Mouse (Mus musculus): ENCODE results near the gene Ethe1. TPM values are rescaled to one million over a fixed set of nuclear protein-coding genes. Genes with fewer than 3 reads are reported as not detected.
A peak's percentile ranks its signal among the peaks of the same experiment; 100 is the strongest.

The Ethe1 gene
- polyA plus RNA-seq, 1 experiment = 48.0 TPM

DNA sequence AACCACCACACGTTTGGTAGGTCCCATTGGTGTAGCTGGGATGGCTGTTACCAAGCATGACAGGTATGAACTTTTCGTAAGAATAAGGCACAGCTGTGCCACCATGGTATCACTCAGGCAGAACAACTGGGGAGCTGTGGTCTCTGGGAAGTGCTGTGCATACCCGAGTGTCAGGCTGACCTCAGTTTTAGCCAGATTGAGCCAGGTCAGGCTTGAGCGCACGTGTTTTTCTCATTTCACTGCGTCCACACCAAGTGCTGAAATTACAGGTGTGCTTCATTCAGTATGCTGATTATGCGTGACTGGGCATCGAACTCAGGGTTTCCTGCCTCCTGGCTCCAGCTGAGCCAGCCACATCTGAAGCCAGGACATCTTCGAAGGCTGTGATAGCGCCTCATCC, 31.6 kb upstream of the Ethe1 start:
- no peaks in the 10 kb centered on the region for H3K79me2 ChIP-seq (ENCODE audit: control insufficient read depth, insufficient read depth)
- no peaks in the 10 kb centered on the region for H3K27me3 ChIP-seq (ENCODE audit: control insufficient read depth, insufficient read depth, insufficient read length)
- peaks cover 10% of the 10 kb centered on the region for H3K36me3 ChIP-seq (ENCODE audit: control insufficient read depth, insufficient read depth)
- H3K4me3 ChIP-seq (ENCODE audit: insufficient read depth, poor library complexity, severe bottlenecking) = no peak overlapping the region
- H3K79me3 ChIP-seq (ENCODE audit: low read depth) = peaks cover 3% of the 10 kb centered on the region
- H3ac ChIP-seq (ENCODE audit: control insufficient read depth, insufficient read length, low read depth) = no peak overlapping the region
- TF ChIP-seq MYOG (IDR thresholded peaks at IDR 0.05; ENCODE audit: control insufficient read depth, extremely low read depth, insufficient read length) (no peak), MAX (IDR thresholded peaks at IDR 0.05) (no peak), CEBPB (IDR thresholded peaks at IDR 0.05; ENCODE audit: low read depth) (no peak), CTCF (IDR thresholded peaks at IDR 0.05; ENCODE audit: control insufficient read depth, insufficient read depth, insufficient read length) (no peak), USF1 (IDR thresholded peaks at IDR 0.05; ENCODE audit: low read depth) (no peak), MYOD1 (IDR thresholded peaks at IDR 0.05; ENCODE audit: control insufficient read depth, insufficient read length, low read depth) (no peak), FOSL1 (IDR thresholded peaks at IDR 0.05; ENCODE audit: insufficient read depth, low read length, poor library complexity, severe bottlenecking) (no peak)

DNA sequence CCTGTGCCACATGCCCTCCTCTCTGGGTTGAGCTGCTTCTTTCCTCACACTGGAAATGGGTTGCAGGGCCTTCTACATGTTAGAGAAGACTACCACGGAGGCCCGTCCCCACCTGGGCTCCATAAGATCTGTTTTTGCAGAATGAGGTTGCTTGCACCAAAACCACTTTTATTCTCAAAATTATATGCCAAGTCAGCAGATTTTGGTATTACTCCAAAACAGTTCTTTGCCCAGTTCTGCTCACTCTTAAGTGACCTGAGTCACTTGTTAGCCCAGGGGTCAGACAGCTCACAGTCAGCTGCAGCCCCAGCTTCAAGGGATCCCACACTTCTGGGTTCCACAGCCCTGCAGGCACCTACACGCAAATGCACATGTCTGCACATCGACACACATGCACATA, 25.9 kb upstream of the Ethe1 start:
- H3K4me3 ChIP-seq (ENCODE audit: insufficient read depth, poor library complexity, severe bottlenecking) = no peak overlapping the region
- no peaks in the 10 kb centered on the region for H3K27me3 ChIP-seq (ENCODE audit: control insufficient read depth, insufficient read depth, insufficient read length)
- TF ChIP-seq FOSL1 (IDR thresholded peaks at IDR 0.05; ENCODE audit: insufficient read depth, low read length, poor library complexity, severe bottlenecking) (no peak), MYOD1 (IDR thresholded peaks at IDR 0.05; ENCODE audit: control insufficient read depth, insufficient read length, low read depth) (no peak), MAX (IDR thresholded peaks at IDR 0.05) (no peak)
- peaks cover 6% of the 10 kb centered on the region for H3K36me3 ChIP-seq (ENCODE audit: control insufficient read depth, insufficient read depth)
- H3K79me2 ChIP-seq (ENCODE audit: control insufficient read depth, insufficient read depth) = no peaks in the 10 kb centered on the region
- no peak overlapping the region for H3ac ChIP-seq (ENCODE audit: control insufficient read depth, insufficient read length, low read depth)
- no peaks in the 10 kb centered on the region for H3K79me3 ChIP-seq (ENCODE audit: low read depth)

DNA sequence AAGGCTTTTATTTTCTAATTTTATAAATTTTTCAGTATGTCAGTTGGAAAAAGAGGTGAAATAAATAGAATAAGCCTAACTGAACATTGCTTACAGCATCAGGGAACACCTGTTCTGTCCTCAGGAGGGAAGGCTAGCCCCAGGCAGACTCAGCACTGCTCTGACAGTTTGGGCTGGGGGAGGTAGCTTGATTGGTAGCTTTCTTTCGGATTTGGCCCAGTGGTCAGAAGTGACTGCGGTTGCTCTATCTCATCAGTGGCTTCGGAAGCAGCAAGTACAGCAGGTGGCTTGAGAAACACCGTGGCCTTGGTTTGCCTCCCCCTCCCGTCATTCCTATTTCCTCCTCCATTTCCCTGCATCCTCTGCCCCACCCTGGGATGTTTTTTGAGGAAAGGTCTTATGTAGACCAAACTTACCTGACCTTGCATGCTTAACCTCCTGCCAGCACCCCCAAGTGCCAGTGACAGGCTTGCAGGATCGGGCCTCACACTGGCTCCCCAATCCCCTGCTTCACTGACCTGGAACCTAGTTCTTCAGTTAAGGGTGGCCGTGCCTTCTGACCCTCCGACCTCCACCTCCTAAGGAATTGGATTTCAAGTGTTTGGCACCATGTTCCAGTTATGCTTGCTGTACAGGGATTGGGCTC, 24.0 kb upstream of the Ethe1 start:
- H3K79me2 ChIP-seq (ENCODE audit: control insufficient read depth, insufficient read depth) = no peaks in the 10 kb centered on the region
- TF ChIP-seq CEBPB (IDR thresholded peaks at IDR 0.05; ENCODE audit: low read depth) = no peak
- TF ChIP-seq USF1 (IDR thresholded peaks at IDR 0.05; ENCODE audit: low read depth) = no peak
- TF ChIP-seq MYOD1 (IDR thresholded peaks at IDR 0.05; ENCODE audit: control insufficient read depth, insufficient read length, low read depth) = no peak
- TF ChIP-seq FOSL1 (IDR thresholded peaks at IDR 0.05; ENCODE audit: insufficient read depth, low read length, poor library complexity, severe bottlenecking) = no peak
- TF ChIP-seq CTCF (IDR thresholded peaks at IDR 0.05; ENCODE audit: control insufficient read depth, insufficient read depth, insufficient read length) = no peak
- TF ChIP-seq MAX (IDR thresholded peaks at IDR 0.05) = no peak
- TF ChIP-seq MYOG (IDR thresholded peaks at IDR 0.05; ENCODE audit: control insufficient read depth, extremely low read depth, insufficient read length) = no peak
- no peak overlapping the region for H3ac ChIP-seq (ENCODE audit: control insufficient read depth, insufficient read length, low read depth)
- no peak overlapping the region for H3K4me3 ChIP-seq (ENCODE audit: insufficient read depth, poor library complexity, severe bottlenecking)
- H3K36me3 ChIP-seq (ENCODE audit: control insufficient read depth, insufficient read depth) = peaks cover 8% of the 10 kb centered on the region
- H3K79me3 ChIP-seq (ENCODE audit: low read depth) = no peaks in the 10 kb centered on the region
- H3K27me3 ChIP-seq (ENCODE audit: control insufficient read depth, insufficient read depth, insufficient read length) = no peaks in the 10 kb centered on the region

DNA sequence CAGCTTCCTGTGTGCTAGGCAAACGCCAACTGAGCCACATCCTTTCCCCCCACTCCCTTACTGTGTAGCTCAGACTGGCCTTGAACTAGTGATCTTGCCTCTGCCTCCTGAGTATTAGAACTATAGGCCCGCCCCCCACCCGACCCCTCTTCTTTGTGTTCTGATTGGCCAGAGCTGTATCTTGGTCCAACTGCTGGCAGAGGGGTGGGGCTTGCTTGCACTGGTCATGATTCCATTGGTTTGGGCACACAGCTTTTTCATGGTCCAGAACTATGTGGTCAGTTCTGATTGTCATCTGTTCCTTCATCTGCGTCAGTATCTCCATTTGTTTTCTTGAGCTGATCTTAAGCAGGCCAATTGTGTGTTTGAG, 23.5 kb upstream of the Ethe1 start:
- H3K79me2 ChIP-seq (ENCODE audit: control insufficient read depth, insufficient read depth) = no peaks in the 10 kb centered on the region
- H3K4me3 ChIP-seq (ENCODE audit: insufficient read depth, poor library complexity, severe bottlenecking) = no peak overlapping the region
- TF ChIP-seq MAX (IDR thresholded peaks at IDR 0.05) = no peak
- TF ChIP-seq MYOG (IDR thresholded peaks at IDR 0.05; ENCODE audit: control insufficient read depth, extremely low read depth, insufficient read length) = no peak
- TF ChIP-seq CEBPB (IDR thresholded peaks at IDR 0.05; ENCODE audit: low read depth) = no peak
- no peak for TF ChIP-seq CTCF (IDR thresholded peaks at IDR 0.05; ENCODE audit: control insufficient read depth, insufficient read depth, insufficient read length)
- TF ChIP-seq FOSL1 (IDR thresholded peaks at IDR 0.05; ENCODE audit: insufficient read depth, low read length, poor library complexity, severe bottlenecking) = no peak
- TF ChIP-seq USF1 (IDR thresholded peaks at IDR 0.05; ENCODE audit: low read depth) = no peak
- TF ChIP-seq MYOD1 (IDR thresholded peaks at IDR 0.05; ENCODE audit: control insufficient read depth, insufficient read length, low read depth) = no peak
- H3K36me3 ChIP-seq (ENCODE audit: control insufficient read depth, insufficient read depth) = peaks cover 8% of the 10 kb centered on the region
- H3K27me3 ChIP-seq (ENCODE audit: control insufficient read depth, insufficient read depth, insufficient read length) = no peaks in the 10 kb centered on the region
- H3ac ChIP-seq (ENCODE audit: control insufficient read depth, insufficient read length, low read depth) = no peak overlapping the region
- no peaks in the 10 kb centered on the region for H3K79me3 ChIP-seq (ENCODE audit: low read depth)

DNA sequence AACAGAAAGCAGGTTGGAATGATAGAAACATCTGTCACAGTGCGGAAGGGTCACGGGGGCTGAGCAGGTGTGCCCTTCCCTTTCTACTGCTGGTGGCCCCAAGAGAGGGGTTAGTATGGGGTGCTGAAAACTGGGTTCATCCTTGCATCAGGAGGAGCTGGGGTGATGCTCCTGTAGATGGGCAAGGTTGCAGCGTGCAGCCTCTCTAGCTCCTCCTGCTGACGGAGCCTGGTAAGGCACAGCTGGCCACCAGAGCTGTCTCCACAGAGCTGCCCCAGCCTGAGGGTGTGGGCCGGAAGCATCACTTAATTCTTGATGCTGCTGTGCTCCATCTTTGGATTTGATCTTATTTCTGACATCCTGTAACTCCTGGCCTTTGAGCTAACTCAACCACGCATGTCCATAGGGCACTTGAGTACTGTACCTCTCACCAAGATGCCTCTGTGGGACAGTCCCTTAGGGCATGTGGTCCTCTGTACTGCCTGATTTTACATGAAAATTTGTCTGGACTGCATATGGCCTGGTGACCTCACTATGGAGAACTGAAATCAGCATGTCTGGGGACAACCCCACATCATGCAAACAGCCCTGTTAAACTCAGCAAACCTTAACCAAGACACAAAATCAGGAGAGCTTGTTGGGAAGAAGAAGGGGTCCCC, 22.6 kb upstream of the Ethe1 start:
- Histone ChIP-seq H3ac (ENCODE audit: control insufficient read depth, insufficient read length, low read depth) (no peak overlapping the region), H3K36me3 (ENCODE audit: control insufficient read depth, insufficient read depth) (peaks cover 8% of the 10 kb centered on the region), H3K27me3 (ENCODE audit: control insufficient read depth, insufficient read depth, insufficient read length) (no peaks in the 10 kb centered on the region), H3K4me3 (ENCODE audit: insufficient read depth, poor library complexity, severe bottlenecking) (no peak overlapping the region), H3K79me2 (ENCODE audit: control insufficient read depth, insufficient read depth) (no peaks in the 10 kb centered on the region), H3K79me3 (ENCODE audit: low read depth) (no peaks in the 10 kb centered on the region)
- TF ChIP-seq USF1 (IDR thresholded peaks at IDR 0.05; ENCODE audit: low read depth) = no peak
- peak; percentile 73 for TF ChIP-seq CTCF (IDR thresholded peaks at IDR 0.05; ENCODE audit: control insufficient read depth, insufficient read depth, insufficient read length)
- no peak for TF ChIP-seq MYOG (IDR thresholded peaks at IDR 0.05; ENCODE audit: control insufficient read depth, extremely low read depth, insufficient read length)
- TF ChIP-seq CEBPB (IDR thresholded peaks at IDR 0.05; ENCODE audit: low read depth) = no peak

DNA sequence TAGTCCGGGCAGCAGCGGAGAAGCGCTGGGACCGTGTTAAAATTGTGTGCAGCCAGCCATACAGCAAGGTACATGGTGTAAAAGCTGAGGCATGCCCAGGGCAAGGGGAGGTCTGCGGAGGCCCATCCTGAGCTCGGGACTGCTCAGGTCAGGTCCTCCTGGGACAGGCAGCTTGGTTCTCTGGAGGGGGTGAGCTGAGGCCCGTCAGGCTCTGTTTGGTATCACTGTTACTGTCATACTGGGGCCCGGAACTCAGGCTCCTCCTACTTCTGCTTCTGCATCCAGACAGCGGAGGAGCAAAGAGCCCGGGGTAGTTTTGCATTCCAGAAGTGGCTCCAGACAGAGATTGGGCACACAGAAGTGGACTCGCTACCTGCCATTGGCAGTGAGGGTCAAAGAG, 21.7 kb upstream of the Ethe1 start:
- TF ChIP-seq MYOD1 (IDR thresholded peaks at IDR 0.05; ENCODE audit: control insufficient read depth, insufficient read length, low read depth) = no peak
- no peak for TF ChIP-seq FOSL1 (IDR thresholded peaks at IDR 0.05; ENCODE audit: insufficient read depth, low read length, poor library complexity, severe bottlenecking)
- no peak for TF ChIP-seq USF1 (IDR thresholded peaks at IDR 0.05; ENCODE audit: low read depth)
- TF ChIP-seq MAX (IDR thresholded peaks at IDR 0.05) = no peak
- TF ChIP-seq CEBPB (IDR thresholded peaks at IDR 0.05; ENCODE audit: low read depth) = no peak
- no peak for TF ChIP-seq CTCF (IDR thresholded peaks at IDR 0.05; ENCODE audit: control insufficient read depth, insufficient read depth, insufficient read length)
- TF ChIP-seq MYOG (IDR thresholded peaks at IDR 0.05; ENCODE audit: control insufficient read depth, extremely low read depth, insufficient read length) = no peak
- Histone ChIP-seq H3K79me3 (ENCODE audit: low read depth) (no peaks in the 10 kb centered on the region), H3K36me3 (ENCODE audit: control insufficient read depth, insufficient read depth) (peaks cover 8% of the 10 kb centered on the region), H3K4me3 (ENCODE audit: insufficient read depth, poor library complexity, severe bottlenecking) (no peak overlapping the region), H3K27me3 (ENCODE audit: control insufficient read depth, insufficient read depth, insufficient read length) (no peaks in the 10 kb centered on the region), H3ac (ENCODE audit: control insufficient read depth, insufficient read length, low read depth) (no peak overlapping the region), H3K79me2 (ENCODE audit: control insufficient read depth, insufficient read depth) (no peaks in the 10 kb centered on the region)

All from C2C12 (cell line).